ENCODE assay signal across 18 mouse cellular contexts in genomic region chr8:92167340-92167783, GRCm38 (mm10).
A peak's percentile ranks its signal among the peaks of the same experiment; 100 is the strongest.
DNase-seq lines count a peak whose midpoint lies in the region; ATAC-seq and TF ChIP-seq lines count a peak whose summit lies in the region.
"Had no signal": no experiment of that assay in that cellular context is flagged by ENCODE, and none has a peak within 500 bp of the region (broad histone marks: within the 10 kb centered on the region; RNA-seq: fewer than 3 reads in every experiment).

No protein-coding gene starts in this region.

- no peak for TF ChIP-seq CTCF in gastrocnemius, adult 2 months (IDR thresholded peaks at IDR 0.05)

- no peak overlapping the region for H3K27ac ChIP-seq in gastrocnemius, adult 2 months
- H3K27ac ChIP-seq: embryonic facial prominence, embryonic 13.5 days; intestine, embryonic 15.5 days; layer of hippocampus, adult 2 months; liver, embryonic 12.5 days; neural tube, embryonic 12.5 days; stomach, postnatal 0 days had no signal

- peak; percentile 6 for DNase-seq in layer of hippocampus, adult 9-11 months
- DNase-seq in layer of hippocampus, adult 9-10 months (ENCODE audit: low spot score): no peak
- peak; percentile 36 for DNase-seq in embryo, embryonic 10.5 days (ENCODE audit: low spot score)
- DNase-seq in fat pad, adult 2 months (ENCODE audit: extremely low read depth, low read depth, low spot score): peak; percentile 73
- DNase-seq in mesoderm, embryonic 11.5 days (ENCODE audit: low read depth, low spot score): peak; percentile 55
- DNase-seq in gastrocnemius, adult 2 months: no peak
- no peak for DNase-seq in gastrocnemius, adult 8-10 months (ENCODE audit: low spot score in 2 of 2)
- DNase-seq: cerebellum, adult 9-10 months; heart, postnatal 4 days; spleen, adult 18-20 months; thymus, postnatal 4 days had no signal

- ATAC-seq in megakaryocyte-erythroid progenitor cell, adult 5-6 weeks (replicated peaks; ENCODE audit: low FRiP score, low TSS enrichment, poor library complexity, severe bottlenecking): no peak
- ATAC-seq: intestine, embryonic 15.5 days; liver, embryonic 12.5 days had no signal

- no peak overlapping the region for H3K4me3 ChIP-seq in gastrocnemius, adult 2 months
- H3K4me3 ChIP-seq: embryonic facial prominence, embryonic 13.5 days; intestine, embryonic 15.5 days; layer of hippocampus, adult 2 months; liver, embryonic 12.5 days; neural tube, embryonic 12.5 days had no signal

- intact Hi-C loops in gastrocnemius, adult 2 months (cut with DNase I): no loop called here

Comparison
In these comparisons a context has a peak if more than half of its experiments do, and no peak if none do; other contexts are left out.
1. DNase-seq: peak in layer of hippocampus, adult 9-11 months (single experiment), embryo, embryonic 10.5 days (single experiment), fat pad, adult 2 months (single experiment) and mesoderm, embryonic 11.5 days (single experiment); none in layer of hippocampus, adult 9-10 months (single experiment), gastrocnemius, adult 2 months (single experiment) and gastrocnemius, adult 8-10 months (0 of 2).